Mouse (Mus musculus) limb, embryonic 14.5 days (tissue): ENCODE data around the gene Snx20. TPM values are rescaled to one million over a fixed set of nuclear protein-coding genes. Genes with fewer than 3 reads are reported as not detected.
A peak's percentile ranks its signal among the peaks of the same experiment; 100 is the strongest.

Source experiments
- ATAC-seq: fragments of 200-750 bp; cut with Nextera tagmentation; 2 replicates; pipeline ENCODE4 v1.8.0; 2017; ENCODE audit warnings: low read depth, moderate number of reproducible peaks, moderate TSS enrichment; ENCODE audit not compliant: low FRiP score
- DNase-seq: peaks from one replicate; pipeline ENCODE4 v3.0.0-alpha.2; 2015; ENCODE audit warnings: low spot score
- H3K27ac ChIP-seq: fragments of 300-500 bp; sonication (generic); replicated peaks from 2 replicates; pipeline ENCODE4 v1.5.1; 2014; ENCODE audit warnings: low read depth, mild to moderate bottlenecking, low read length, moderate library complexity, mixed read lengths
- H3K27me3 ChIP-seq: fragments of 300-500 bp; sonication (generic); 2 replicates; pipeline ENCODE4 v1.6.1; 2014; ENCODE audit warnings: low read length, mixed read lengths; ENCODE audit not compliant: control insufficient read depth, insufficient read depth
- H3K36me3 ChIP-seq: fragments of 300-500 bp; sonication (generic); 2 replicates; pipeline ENCODE4 v1.6.1; 2014; ENCODE audit warnings: mild to moderate bottlenecking, low read length, moderate library complexity, mixed read lengths; ENCODE audit not compliant: control insufficient read depth, insufficient read depth
- H3K4me1 ChIP-seq: fragments of 300-500 bp; sonication (generic); 2 replicates; pipeline ENCODE4 v1.6.1; 2014; ENCODE audit warnings: antibody characterized with exemption, low read length, mixed read lengths; ENCODE audit not compliant: control insufficient read depth, insufficient read depth
- H3K4me2 ChIP-seq: fragments of 300-500 bp; sonication (generic); replicated peaks from 2 replicates; pipeline ENCODE4 v1.6.1; 2014; ENCODE audit warnings: low read depth, mild to moderate bottlenecking, low read length, moderate library complexity; ENCODE audit not compliant: severe bottlenecking
- H3K4me3 ChIP-seq: fragments of 300-500 bp; sonication (generic); replicated peaks from 2 replicates; pipeline ENCODE4 v1.5.1; 2014; ENCODE audit warnings: low read length
- H3K9ac ChIP-seq: fragments of 300-500 bp; sonication (generic); 2 replicates; pipeline ENCODE4 v1.6.1; 2014; ENCODE audit warnings: mild to moderate bottlenecking, low read depth, low read length, moderate library complexity; ENCODE audit not compliant: severe bottlenecking
- H3K9me3 ChIP-seq: fragments of 300-500 bp; sonication (generic); 2 replicates; pipeline ENCODE4 v1.6.1; 2016; ENCODE audit warnings: low read length; ENCODE audit not compliant: control insufficient read depth
- POLR2A ChIP-seq: fragments of 200-500 bp; IDR thresholded peaks from 2 replicates; pipeline ENCODE4 v1.8.0; 2012; ENCODE audit warnings: inconsistent platforms, mild to moderate bottlenecking, moderate library complexity, borderline replicate concordance; ENCODE audit not compliant: insufficient read depth, insufficient read length; ENCODE audit errors: extremely low read depth
- WGBS: fragments of 180-500 bp; shearing (Covaris S2); extraction: QIAGEN DNeasy Blood & Tissue Kit; methylation state at CpG from one replicate; pipeline ENCODE4 v1.1.7; 2014; 5-methylcytosine and 5-hydroxymethylcytosine counted together
- polyA plus RNA-seq, 2 experiments: library from polyadenylated mRNA; depleted of rRNA in 1 of 2; stranded (reverse) in 1 of 2; unstranded in 1 of 2; fragments of >200 nt; fragmentation: Nextera tagmentation in 1 of 2; extraction: Ambion mirVana in 1 of 2; gene quantifications; 2 replicates each; pipeline versions ENCODE4 v1.2.1 to v1.2.3; 2012 to 2014

Gene Snx20
- polyA plus RNA-seq, 2 experiments, result 1.9 to 2.4 TPM

DNA sequence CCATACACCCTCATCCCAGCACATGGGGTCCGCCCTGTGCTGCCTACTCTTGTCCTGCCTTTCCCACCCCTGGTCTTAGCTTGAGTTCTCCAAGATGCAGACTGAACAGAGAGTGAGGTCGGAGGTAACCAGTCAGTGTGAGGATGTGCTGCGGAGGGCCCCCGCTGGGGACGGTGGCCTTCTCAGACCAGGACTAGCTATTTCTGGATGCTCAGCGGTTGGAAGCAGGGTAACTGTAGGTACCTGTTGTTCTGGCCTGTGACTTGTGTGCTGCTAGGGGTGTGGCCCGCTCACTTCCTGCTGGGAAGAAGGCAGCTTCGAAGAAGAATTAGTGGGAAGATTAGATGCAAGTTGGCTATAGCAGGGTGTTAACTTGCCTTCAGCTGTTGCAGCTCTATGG is 26.9 kb downstream of the Snx20 start:
- Histone ChIP-seq H3K4me3 (no peak overlapping the region), H3K27ac (no peak overlapping the region), H3K4me2 (no peak overlapping the region), H3K9ac (no peak overlapping the region), H3K4me1 (peaks cover 8% of the 10 kb centered on the region), H3K27me3 (no peaks in the 10 kb centered on the region), H3K9me3 (no peaks in the 10 kb centered on the region), H3K36me3 (no peaks in the 10 kb centered on the region)
- no peak for ATAC-seq
- no peak for DNase-seq
- no peak for TF ChIP-seq POLR2A
- 83% methylated on average over 8 of the region's 8 CpGs for WGBS

DNA sequence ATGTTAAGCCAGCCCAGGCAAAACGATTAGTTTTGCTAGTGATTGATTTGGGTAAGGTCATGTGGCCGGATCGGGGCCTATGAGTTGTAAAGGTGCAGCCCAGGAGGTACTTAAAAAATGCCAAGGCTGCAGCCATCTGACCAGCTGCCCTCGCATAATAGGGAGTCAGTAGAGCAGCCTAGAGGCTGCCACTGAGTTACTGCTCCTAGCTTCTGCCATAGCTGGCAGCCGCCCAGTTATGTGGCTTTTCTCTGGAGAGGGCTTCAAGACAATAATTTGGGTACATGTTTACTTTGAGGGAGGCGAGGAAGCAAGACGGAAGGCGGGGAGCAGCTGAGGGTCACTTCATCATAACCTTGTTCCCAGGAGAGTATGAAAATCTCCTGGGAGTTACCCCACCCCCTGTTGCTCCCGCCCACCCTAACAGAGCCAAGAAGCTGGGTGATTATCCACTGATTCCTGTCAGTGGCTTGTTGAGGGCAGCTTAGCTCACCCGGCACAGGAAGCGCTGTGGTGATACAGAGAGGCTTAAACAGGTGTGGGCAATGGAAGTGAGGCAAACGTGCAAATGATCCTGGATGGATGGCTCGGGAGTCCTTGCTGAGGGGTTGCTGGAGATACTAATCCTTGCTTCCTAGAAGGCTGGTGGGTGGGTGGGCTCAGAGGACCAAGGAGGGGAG is 30.4 kb downstream of the Snx20 start:
- Histone ChIP-seq H3K9me3 (peaks cover 7% of the 10 kb centered on the region; the same call in 1 of the 2 replicates), H3K9ac (no peak overlapping the region), H3K36me3 (no peaks in the 10 kb centered on the region), H3K4me2 (no peak overlapping the region), H3K27me3 (no peaks in the 10 kb centered on the region), H3K4me1 (peaks cover 16% of the 10 kb centered on the region), H3K4me3 (no peak overlapping the region), H3K27ac (no peak overlapping the region)
- no peak for TF ChIP-seq POLR2A
- ATAC-seq (no peak), DNase-seq (no peak)
- 38% methylated on average over 13 of the region's 13 CpGs for WGBS

DNA sequence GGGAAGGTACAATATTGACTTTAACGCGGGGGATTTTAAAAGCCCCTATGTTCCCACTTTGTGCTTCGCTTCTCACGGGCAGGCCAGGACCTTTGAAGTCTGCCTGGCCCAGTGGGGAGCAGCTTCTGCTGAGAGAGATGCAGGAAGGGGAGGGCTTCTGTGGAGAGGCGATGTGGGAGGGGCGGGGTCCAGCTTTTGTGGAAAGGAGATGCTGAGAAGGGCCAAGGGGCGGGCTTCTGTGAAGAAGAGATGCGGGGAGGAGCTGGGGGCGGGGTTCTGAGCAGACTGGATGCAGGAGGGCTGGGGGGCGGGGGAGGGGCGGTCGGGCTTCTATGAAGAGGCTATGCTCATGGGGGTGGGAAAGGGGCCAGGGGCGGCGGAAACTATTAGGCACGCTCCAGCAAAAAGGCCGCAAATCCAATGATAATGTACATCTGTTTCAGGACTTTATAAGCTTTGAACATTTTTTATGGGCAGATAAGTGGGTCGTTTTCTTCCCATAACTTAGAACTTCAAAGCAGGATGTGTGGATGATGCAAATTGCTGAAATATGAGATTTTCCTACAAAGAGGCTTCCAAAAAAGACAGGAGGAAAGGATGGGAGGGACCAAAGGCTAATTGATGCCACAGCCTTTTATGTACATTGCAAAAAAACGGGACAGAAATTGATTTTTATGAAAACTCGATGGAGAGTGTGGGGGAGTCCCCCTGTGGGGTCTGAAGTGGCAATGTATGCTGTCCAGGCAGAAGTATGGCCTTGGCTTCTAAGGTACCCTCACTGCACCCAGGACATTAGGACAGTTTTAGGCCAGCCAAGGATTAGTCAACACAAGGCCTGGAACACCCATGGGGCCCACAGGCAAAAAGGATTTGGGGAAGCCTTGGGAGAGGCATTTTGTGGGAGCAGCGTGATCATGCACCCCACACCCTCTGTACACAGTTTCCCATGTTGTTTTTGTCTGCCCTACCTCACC is 31.6 kb downstream of the Snx20 start:
- 5% methylated on average over 20 of the region's 20 CpGs for WGBS
- peak overlapping the region; percentile 26 for H3K4me3 ChIP-seq
- no peaks in the 10 kb centered on the region for H3K27me3 ChIP-seq
- H3K36me3 ChIP-seq, result no peaks in the 10 kb centered on the region
- H3K9ac ChIP-seq, result no peak overlapping the region
- peaks cover 16% of the 10 kb centered on the region for H3K4me1 ChIP-seq
- no peak for TF ChIP-seq POLR2A
- H3K27ac ChIP-seq, result no peak overlapping the region
- H3K4me2 ChIP-seq, result peak overlapping the region; percentile 46
- DNase-seq, result peak; percentile 87
- peak; percentile 89 for ATAC-seq
- H3K9me3 ChIP-seq, result peaks cover 7% of the 10 kb centered on the region; the same call in 1 of the 2 replicates

DNA sequence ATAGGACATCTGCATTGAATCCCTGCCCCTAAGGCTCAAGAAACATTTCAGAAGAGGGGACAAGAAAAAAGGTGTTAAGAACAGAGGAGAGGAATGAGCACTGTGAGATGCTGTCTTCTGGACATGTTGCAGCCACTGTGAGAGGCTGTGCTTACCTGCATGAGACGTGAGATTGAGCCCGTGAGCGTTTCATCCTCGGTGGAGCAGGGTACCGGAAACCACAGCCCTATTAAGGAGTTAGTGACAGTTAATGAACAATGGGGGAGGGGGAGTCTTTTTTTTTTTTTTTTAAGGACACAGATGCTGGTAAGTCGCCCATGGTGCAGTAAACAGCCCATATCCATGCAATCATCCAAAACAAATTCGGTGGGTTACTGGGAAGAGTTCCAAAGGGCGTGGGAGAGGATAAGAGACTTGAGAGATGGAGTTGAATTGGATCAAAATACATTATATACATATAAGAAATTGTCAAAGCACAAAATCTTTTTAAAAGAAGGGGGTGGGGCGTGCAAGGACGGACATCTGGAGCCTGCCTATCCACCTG is 32.4 kb downstream of the Snx20 start:
- H3K27me3 ChIP-seq, result no peaks in the 10 kb centered on the region
- ATAC-seq (0 out of 2 replicates have a peak, but pooled peaks have one; percentile 2), DNase-seq (no peak)
- no peaks in the 10 kb centered on the region for H3K36me3 ChIP-seq
- no peak overlapping the region for H3K27ac ChIP-seq
- no peak for TF ChIP-seq POLR2A
- H3K9ac ChIP-seq, result no peak overlapping the region
- WGBS, result 3% methylated on average over 10 of the region's 10 CpGs
- H3K4me3 ChIP-seq, result peak overlapping the region; percentile 26
- peaks cover 7% of the 10 kb centered on the region; the same call in 1 of the 2 replicates for H3K9me3 ChIP-seq
- H3K4me1 ChIP-seq, result peaks cover 16% of the 10 kb centered on the region
- H3K4me2 ChIP-seq, result peak overlapping the region; percentile 46

DNA sequence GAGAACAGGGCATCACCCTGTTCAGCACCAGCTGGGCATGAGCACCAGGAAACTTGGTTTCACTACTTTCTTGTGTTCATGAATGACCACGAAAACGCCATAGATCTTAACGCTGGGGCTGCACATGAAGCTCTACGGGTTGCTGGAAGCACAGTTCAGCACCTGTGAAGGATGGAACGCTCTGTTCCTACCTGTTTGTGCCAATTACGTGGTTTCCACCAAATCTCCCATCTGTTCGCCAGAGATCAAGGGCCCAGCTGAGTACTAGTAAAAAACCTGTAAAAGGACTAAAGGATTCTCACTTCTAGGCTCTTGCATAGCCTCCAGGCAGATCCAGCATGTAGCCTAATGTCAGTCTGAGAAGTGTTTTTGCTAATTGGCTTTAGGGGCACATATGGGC is 36.4 kb downstream of the Snx20 start:
- Histone ChIP-seq H3K4me1 (peaks cover 11% of the 10 kb centered on the region), H3K9me3 (peaks cover 7% of the 10 kb centered on the region; the same call in 1 of the 2 replicates), H3K4me3 (no peak overlapping the region), H3K4me2 (no peak overlapping the region), H3K27ac (no peak overlapping the region), H3K27me3 (no peaks in the 10 kb centered on the region), H3K36me3 (no peaks in the 10 kb centered on the region), H3K9ac (no peak overlapping the region)
- 45% methylated on average over 7 of the region's 7 CpGs for WGBS
- ATAC-seq, result no peak
- DNase-seq, result no peak
- no peak for TF ChIP-seq POLR2A
